Mouse (Mus musculus): ENCODE results near the gene Carhsp1. TPM values are rescaled to one million over a fixed set of nuclear protein-coding genes. Genes with fewer than 3 reads are reported as not detected.

Carhsp1 gene
- polyA plus RNA-seq (2015; fragmentation: Nextera tagmentation; extraction: Ambion mirVana), result 242 and 243 TPM in 2 replicates

DNA sequence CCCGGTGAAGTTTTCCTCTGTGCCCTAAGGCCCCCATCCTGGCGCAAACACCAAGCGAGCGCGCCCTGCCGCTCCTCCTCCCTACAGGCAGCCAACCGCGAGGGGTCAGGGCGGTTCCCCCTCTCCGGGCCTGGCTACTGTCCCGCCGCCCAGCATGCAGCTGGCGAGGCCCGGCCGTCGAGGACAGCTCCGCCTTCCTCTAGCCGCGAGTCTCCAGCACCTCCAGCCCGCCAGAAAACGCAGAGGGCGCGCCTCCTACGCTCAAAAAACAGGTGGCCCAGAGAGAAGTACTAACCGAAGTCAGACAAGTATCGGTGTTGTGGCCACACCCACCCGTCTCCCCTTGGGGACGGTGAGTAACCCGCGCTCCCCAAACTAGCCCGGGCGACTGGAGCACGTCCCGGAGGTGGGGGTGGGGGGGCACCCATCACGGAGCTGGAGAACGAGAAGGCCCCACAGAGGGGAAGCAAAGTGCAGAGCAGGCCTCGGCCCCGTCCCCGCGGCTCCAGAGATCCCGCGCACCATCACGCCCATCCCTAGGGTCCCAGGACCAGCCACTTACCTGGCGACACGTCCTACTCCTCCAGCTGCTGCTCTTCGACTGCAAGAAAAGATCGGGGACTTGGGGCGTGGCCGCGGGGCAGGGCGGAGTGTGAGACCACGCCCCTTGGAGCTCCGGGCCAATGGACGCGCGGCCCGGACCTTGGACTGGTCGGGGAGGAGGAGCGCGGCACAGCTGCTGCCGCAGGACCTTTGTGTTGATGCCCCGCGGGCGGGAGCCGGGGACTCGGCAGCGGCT is at the start of gene Carhsp1:
Gene Carhsp1, minus strand, starts transcription at position 605 of the 799 bp plus-strand sequence.
- peaks cover 8% of the 10 kb centered on the region for H3K27me3 ChIP-seq
- no peaks in the 10 kb centered on the region for H3K9me3 ChIP-seq
- under 1% methylated on average over 66 of the region's 67 CpGs for WGBS
- no peaks in the 10 kb centered on the region for H3K36me3 ChIP-seq
- H3K27ac ChIP-seq, result peak within 1 kb of the TSS; percentile 86
- peak; percentile 91 for ATAC-seq (ENCODE audit: low FRiP score)
- H3K9ac ChIP-seq, result peak within 1 kb of the TSS; percentile 89
- peak within 1 kb of the TSS; percentile 87 for H3K4me3 ChIP-seq
- peak within 1 kb of the TSS; percentile 88 for H3K4me2 ChIP-seq
- peaks cover 42% of the 10 kb centered on the region for H3K4me1 ChIP-seq (replicated peaks)

DNA sequence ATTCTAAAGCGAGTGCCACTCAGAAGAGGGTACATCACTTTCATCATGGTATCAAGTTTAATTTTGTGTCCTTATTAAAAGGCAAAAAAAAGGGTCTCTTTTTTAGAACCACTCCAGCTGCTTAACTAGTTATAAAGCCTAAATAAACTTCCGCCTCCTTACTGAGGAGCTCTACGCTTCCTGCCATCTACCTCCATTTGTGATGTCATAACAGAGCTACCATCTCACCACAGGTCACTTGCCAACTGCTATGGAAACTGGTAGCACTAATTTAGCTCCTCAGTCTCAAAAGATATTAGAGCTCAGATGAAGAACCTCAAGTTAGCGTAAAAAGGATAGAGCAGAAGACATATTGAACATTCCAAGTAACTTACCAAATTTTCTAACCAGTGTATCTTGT is 48.5 kb upstream of the Carhsp1 start:
- WGBS, result 92% methylated on average over 4 of the region's 4 CpGs
- no peak for ATAC-seq (ENCODE audit: low FRiP score)
- peaks cover 10% of the 10 kb centered on the region for H3K36me3 ChIP-seq
- no peaks in the 10 kb centered on the region for H3K9me3 ChIP-seq
- no peak overlapping the region for H3K9ac ChIP-seq
- no peak overlapping the region for H3K4me3 ChIP-seq
- peaks cover 22% of the 10 kb centered on the region for H3K4me1 ChIP-seq (replicated peaks)
- no peaks in the 10 kb centered on the region for H3K27me3 ChIP-seq
- no peak overlapping the region for H3K27ac ChIP-seq
- H3K4me2 ChIP-seq, result no peak overlapping the region

DNA sequence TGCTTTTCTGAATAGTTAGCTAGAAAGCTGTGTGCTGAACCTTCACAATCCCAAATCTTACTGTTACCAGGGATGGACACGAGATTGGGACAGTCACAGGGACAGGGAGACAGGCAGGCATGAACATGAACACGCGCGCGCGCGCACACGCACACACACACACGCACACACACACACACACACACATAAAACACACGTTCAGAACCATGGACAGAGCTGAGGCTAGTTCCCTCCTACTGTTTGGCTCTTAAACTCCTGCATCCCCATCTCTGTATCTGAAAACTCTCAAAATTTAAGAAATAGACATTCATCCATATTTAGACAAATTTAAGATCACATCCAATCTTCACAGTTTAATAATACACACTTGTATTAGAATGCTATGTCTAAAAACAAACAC is 45.8 kb upstream of the Carhsp1 start:
- H3K4me3 ChIP-seq, result no peak overlapping the region
- no peak overlapping the region for H3K27ac ChIP-seq
- H3K9me3 ChIP-seq, result no peaks in the 10 kb centered on the region
- H3K9ac ChIP-seq, result no peak overlapping the region
- no peaks in the 10 kb centered on the region for H3K27me3 ChIP-seq
- no peak for ATAC-seq (ENCODE audit: low FRiP score)
- peaks cover 35% of the 10 kb centered on the region for H3K36me3 ChIP-seq
- peaks cover 29% of the 10 kb centered on the region for H3K4me1 ChIP-seq (replicated peaks)
- no peak overlapping the region for H3K4me2 ChIP-seq
- WGBS, result 93% methylated on average over 10 of the region's 10 CpGs

DNA sequence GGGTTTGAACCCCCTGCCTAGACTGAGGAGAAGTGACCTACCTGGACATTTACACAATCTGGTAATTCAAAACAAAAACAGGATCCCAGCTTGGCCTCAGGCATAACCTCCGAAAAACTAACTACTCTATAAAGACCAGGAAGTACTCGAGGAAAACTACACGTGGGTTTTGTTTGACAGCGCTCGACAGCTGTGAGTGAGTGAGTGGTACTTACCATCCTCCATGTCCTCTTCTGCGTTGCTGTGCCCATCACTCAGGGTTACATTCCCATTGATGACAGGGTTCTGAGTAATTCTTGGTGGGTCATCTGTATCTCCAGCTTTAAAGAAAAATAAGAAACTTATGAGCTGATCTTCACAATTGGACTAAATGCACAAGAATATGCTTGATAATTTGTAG is 44.3 kb upstream of the Carhsp1 start:
- Histone ChIP-seq H3K4me2 (no peak overlapping the region), H3K9me3 (no peaks in the 10 kb centered on the region), H3K4me3 (no peak overlapping the region), H3K27me3 (no peaks in the 10 kb centered on the region), H3K4me1 (replicated peaks) (peaks cover 40% of the 10 kb centered on the region), H3K27ac (no peak overlapping the region), H3K36me3 (peaks cover 49% of the 10 kb centered on the region), H3K9ac (no peak overlapping the region)
- no peak for ATAC-seq (ENCODE audit: low FRiP score)
- 89% methylated on average over 6 of the region's 6 CpGs for WGBS

DNA sequence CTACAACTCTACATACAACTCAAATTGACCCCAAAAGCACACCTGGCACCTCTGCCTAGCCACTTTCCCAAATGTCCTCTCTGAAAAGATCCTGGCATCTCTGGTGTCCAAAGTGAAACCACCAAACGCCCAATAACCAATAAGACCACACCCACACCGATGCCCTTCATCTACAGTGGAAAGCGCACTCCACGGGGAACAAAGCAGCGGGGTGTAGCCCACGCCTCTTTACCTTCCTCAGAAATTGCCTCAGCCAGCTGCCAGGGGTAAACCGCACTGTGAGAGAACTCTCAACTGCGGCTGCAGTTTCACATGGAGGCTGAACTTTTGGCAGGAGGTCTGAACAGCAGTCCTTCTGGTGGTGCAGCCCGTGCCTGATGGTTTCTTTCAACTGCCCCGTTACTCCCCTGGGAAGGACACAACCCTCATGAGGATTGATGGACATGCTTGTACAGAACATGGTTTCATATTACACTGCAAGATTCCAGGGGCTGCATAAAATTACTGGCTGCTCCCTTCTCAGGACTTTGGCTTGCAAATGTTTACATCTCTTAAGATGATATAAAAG is 43.6 kb upstream of the Carhsp1 start:
- H3K4me2 ChIP-seq, result no peak overlapping the region
- H3K36me3 ChIP-seq, result peaks cover 56% of the 10 kb centered on the region
- H3K27ac ChIP-seq, result no peak overlapping the region
- ATAC-seq (ENCODE audit: low FRiP score), result no peak
- no peaks in the 10 kb centered on the region for H3K9me3 ChIP-seq
- peaks cover 40% of the 10 kb centered on the region for H3K4me1 ChIP-seq (replicated peaks)
- H3K4me3 ChIP-seq, result no peak overlapping the region
- H3K27me3 ChIP-seq, result no peaks in the 10 kb centered on the region
- WGBS, result 74% methylated on average over 10 of the region's 10 CpGs
- H3K9ac ChIP-seq, result no peak overlapping the region

DNA sequence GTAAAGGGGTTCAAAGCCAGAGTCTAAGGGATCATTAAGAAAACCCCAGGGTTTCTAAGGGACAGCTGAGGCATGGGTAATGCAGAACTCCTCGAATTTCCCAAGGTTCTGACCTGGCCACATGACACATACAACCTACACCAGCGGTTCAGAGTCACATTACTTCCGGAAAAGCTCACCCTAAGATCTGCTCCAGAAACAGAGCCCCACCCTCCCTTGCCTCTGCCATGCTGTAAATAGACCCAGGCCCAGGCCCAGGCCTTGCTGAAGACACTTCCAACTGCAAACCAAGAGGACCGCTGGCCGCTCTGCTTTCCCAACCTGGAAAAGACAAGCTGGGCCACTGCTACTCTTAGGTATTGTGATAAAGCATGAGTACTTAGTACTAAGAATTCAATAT is 42.9 kb upstream of the Carhsp1 start:
- 85% methylated on average over 5 of the region's 5 CpGs for WGBS
- H3K4me2 ChIP-seq, result no peak overlapping the region
- no peak overlapping the region for H3K9ac ChIP-seq
- peaks cover 38% of the 10 kb centered on the region for H3K4me1 ChIP-seq (replicated peaks)
- peaks cover 64% of the 10 kb centered on the region for H3K36me3 ChIP-seq
- no peak for ATAC-seq (ENCODE audit: low FRiP score)
- H3K4me3 ChIP-seq, result no peak overlapping the region
- no peaks in the 10 kb centered on the region for H3K27me3 ChIP-seq
- H3K9me3 ChIP-seq, result no peaks in the 10 kb centered on the region
- no peak overlapping the region for H3K27ac ChIP-seq

DNA sequence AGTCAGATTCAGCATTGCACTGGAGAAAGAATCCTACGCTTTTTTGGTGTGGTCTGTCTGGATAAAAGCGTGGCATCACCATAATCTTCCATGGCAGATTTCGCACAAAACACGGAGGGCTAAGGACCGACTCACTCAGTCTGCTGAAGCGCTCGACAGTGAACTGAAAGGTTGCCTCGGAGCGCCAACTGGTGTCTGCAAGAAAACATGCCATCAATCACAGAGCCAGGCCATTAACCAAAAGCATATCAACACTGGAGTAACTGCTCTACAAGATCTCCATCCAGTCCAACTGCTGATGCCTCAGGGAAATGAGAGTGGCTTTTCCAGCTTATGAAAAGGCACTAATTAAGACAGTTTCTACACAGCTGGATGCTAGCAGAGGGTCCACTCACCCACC is 40.0 kb upstream of the Carhsp1 start:
- Histone ChIP-seq H3K9me3 (no peaks in the 10 kb centered on the region), H3K4me2 (no peak overlapping the region), H3K9ac (no peak overlapping the region), H3K27ac (peak overlapping the region; percentile 69), H3K4me1 (replicated peaks) (peaks cover 21% of the 10 kb centered on the region), H3K4me3 (no peak overlapping the region), H3K27me3 (no peaks in the 10 kb centered on the region), H3K36me3 (peaks cover 92% of the 10 kb centered on the region)
- ATAC-seq (ENCODE audit: low FRiP score), result no peak
- 43% methylated on average over 9 of the region's 9 CpGs for WGBS

DNA sequence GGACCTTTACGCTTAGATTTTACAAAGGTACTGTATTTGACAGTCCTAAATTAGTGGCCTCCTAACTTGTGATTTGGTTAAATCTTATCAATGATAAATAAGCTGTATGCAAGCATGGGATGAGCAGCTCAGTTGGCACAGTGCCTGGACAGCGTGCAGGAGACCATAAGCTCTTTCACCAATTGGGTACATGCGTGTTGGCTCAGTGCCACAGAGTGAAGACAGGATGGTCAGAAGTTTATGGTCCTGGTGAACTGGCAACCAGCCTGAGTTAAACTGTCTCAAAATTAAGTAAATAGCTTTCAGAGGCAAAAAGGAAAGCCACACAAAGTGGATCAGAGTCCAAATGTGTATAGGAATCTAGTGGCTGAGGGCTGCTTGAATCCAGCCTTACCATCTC is 28.6 kb upstream of the Carhsp1 start:
- H3K27ac ChIP-seq, result no peak overlapping the region
- no peaks in the 10 kb centered on the region for H3K4me1 ChIP-seq (replicated peaks)
- H3K4me3 ChIP-seq, result no peak overlapping the region
- no peak overlapping the region for H3K9ac ChIP-seq
- no peaks in the 10 kb centered on the region for H3K9me3 ChIP-seq
- peaks cover 89% of the 10 kb centered on the region for H3K36me3 ChIP-seq
- WGBS, result 86% methylated on average over 3 of the region's 3 CpGs
- ATAC-seq (ENCODE audit: low FRiP score), result no peak
- H3K4me2 ChIP-seq, result no peak overlapping the region
- H3K27me3 ChIP-seq, result no peaks in the 10 kb centered on the region

DNA sequence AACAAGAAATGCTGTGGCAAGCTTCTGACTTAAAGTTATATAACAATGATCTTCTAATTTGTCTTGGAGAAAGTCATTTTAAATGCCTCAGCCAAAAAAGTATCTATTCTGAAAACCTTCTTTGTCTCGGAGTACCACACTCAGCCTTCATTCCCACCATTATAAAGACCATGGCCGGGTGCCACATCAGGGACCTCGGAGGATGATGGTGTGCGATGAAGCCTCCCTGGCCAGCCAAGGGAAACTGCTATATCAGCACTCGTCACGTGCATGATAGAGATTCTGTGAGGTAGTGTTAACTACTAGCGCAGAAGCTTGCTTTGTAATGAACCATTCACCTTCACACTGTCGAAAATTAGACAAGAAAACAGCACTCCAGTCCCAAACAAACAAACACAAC is 27.6 kb upstream of the Carhsp1 start:
- H3K36me3 ChIP-seq, result peaks cover 91% of the 10 kb centered on the region
- no peak overlapping the region for H3K9ac ChIP-seq
- 89% methylated on average over 8 of the region's 8 CpGs for WGBS
- no peaks in the 10 kb centered on the region for H3K9me3 ChIP-seq
- H3K4me1 ChIP-seq (replicated peaks), result no peaks in the 10 kb centered on the region
- H3K4me2 ChIP-seq, result no peak overlapping the region
- H3K4me3 ChIP-seq, result no peak overlapping the region
- H3K27ac ChIP-seq, result no peak overlapping the region
- no peaks in the 10 kb centered on the region for H3K27me3 ChIP-seq
- ATAC-seq (ENCODE audit: low FRiP score), result no peak

DNA sequence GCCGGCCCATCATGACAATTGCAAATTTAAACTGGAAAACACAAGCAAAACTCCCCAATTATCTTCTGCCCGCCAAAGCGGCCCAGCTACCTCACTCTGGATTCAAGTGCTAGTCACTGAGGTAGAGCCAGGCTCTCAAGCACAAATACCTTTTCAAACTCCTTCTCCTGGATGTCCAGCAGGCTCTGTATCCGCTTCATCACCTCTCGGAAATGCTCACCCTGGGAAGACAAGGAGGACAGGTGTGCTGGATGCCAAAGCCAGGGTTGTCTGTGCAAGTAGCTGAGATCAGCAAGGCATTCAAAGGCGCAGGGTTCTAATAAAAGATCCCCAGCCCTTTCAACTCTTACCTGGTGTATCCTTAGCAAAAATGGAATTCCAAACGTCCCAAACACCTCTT is 19.3 kb upstream of the Carhsp1 start:
- 0 out of 2 replicates have a peak, but pooled peaks cover 4% of the 10 kb centered on the region for H3K4me1 ChIP-seq (replicated peaks)
- H3K36me3 ChIP-seq, result peaks cover 86% of the 10 kb centered on the region
- peak overlapping the region; percentile 52; the same call in 1 of the 2 replicates for H3K27ac ChIP-seq
- ATAC-seq (ENCODE audit: low FRiP score), result no peak
- no peaks in the 10 kb centered on the region for H3K9me3 ChIP-seq
- H3K4me2 ChIP-seq, result no peak overlapping the region
- H3K27me3 ChIP-seq, result no peaks in the 10 kb centered on the region
- H3K9ac ChIP-seq, result no peak overlapping the region
- WGBS, result 94% methylated on average over 7 of the region's 7 CpGs
- no peak overlapping the region for H3K4me3 ChIP-seq

DNA sequence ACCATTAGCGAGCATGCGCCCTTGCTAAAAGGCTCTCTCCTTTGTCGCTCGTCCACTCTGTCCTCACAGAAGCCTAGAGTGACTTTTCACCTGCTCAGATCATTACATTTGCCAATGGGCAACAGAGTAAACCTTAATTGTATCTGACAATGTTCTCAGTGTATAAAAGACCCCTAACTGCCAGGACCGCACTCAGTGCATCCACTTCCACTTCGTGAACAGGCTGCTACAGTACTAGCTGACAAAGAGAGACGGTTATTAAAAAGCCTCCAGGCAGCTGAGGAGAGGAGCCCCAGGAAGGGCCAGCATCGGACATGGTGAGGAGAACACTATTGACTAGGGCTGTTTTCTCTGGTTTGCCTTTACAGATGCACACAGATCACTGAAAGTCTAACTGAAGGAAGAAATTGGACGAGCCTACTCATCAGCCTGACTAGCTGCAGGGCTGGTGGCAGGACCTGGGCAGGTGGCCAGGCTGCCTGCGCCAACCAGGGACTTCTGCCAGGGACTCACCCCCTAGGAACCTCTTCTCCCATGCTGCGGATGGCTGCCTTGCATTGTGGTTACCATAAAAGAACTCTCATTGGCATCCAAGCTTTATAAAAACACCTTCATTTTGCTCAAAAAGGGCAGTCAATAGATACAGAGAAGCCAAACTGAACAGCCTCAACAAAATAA is 18.2 kb upstream of the Carhsp1 start:
- H3K9ac ChIP-seq, result no peak overlapping the region
- 77% methylated on average over 11 of the region's 11 CpGs for WGBS
- H3K36me3 ChIP-seq, result peaks cover 82% of the 10 kb centered on the region
- H3K27me3 ChIP-seq, result no peaks in the 10 kb centered on the region
- H3K4me1 ChIP-seq (replicated peaks), result 0 out of 2 replicates have a peak, but pooled peaks cover 4% of the 10 kb centered on the region
- H3K27ac ChIP-seq, result peak overlapping the region; percentile 52; the same call in 1 of the 2 replicates
- no peak overlapping the region for H3K4me3 ChIP-seq
- no peak overlapping the region for H3K4me2 ChIP-seq
- no peaks in the 10 kb centered on the region for H3K9me3 ChIP-seq
- peak; percentile 67; the same call in 1 of the 2 replicates for ATAC-seq (ENCODE audit: low FRiP score)

DNA sequence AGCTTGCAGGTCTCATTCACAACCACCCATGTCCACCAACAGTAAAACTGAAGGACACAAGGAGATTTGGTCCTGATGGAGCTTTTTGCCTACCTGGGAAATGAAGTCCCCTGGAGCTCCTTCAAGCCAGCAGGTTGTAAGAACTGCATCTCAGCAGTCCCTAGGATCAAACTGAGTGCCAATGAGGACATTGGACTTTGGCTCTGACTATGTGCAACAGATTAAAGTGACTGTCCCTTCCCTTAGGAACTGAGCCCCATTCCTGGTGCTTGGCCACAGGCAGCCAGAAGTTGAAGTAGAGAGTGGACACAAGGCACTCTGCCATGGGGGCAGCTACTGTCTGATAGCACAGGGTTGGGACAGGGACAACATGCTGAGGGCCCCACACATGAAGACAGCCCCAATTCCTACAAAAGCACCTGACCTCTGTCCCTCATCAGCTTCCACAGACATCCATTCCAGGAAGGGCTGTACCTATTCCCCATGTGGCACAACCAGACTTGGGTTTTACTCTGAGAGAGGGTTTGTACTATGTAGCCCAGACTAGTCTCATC is 15.7 kb upstream of the Carhsp1 start:
- H3K27ac ChIP-seq, result no peak overlapping the region
- H3K4me1 ChIP-seq (replicated peaks), result 0 out of 2 replicates have a peak, but pooled peaks cover 4% of the 10 kb centered on the region
- peaks cover 75% of the 10 kb centered on the region for H3K36me3 ChIP-seq
- no peak overlapping the region for H3K4me3 ChIP-seq
- ATAC-seq (ENCODE audit: low FRiP score), result no peak
- H3K9me3 ChIP-seq, result no peaks in the 10 kb centered on the region
- H3K27me3 ChIP-seq, result no peaks in the 10 kb centered on the region
- no peak overlapping the region for H3K4me2 ChIP-seq
- H3K9ac ChIP-seq, result no peak overlapping the region
